Mouse (Mus musculus): ENCODE results near the gene Rpl19. TPM values are rescaled to one million over a fixed set of nuclear protein-coding genes. Genes with fewer than 3 reads are reported as not detected.

The Rpl19 gene
- polyA plus RNA-seq, 1 experiment from 2014 or later, result 863 TPM

DNA sequence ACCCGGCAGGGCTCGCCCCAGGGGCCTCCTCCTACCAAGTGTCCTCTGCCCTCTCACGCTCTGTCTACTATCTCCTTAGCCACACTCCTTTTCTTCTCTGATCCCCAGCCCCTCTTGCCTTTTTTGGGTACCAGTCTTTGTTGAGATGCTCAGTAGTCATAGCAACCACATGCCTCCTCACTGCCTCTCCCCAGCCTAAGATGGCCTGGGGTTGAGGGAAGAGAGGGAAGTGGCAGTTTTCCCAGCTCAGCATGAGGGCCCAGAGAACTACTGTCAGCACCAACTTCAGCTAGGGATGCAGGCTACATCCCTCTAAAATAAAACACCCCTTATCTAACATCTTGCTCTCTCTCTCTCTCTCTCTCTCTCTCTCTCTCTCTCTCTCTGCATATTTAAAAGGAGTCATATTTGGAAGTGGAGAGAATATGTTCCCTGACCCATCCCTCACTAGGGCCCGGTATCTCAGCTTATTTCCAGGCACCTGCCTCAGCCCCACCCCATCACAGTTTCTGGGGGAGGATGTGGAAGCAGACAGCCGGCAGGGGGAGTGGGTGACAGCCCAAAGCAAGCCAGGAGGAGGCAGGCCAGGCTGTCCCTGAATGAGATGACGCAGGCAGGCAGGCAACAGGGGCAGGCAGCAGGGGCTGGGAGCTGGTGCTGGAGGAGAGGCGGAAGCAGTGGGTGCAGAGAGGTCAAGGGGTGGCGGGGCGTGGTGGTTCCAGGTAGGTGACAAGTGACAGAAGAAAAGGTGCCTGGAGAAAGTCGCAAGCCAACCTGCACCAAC, 7.5 kb upstream of the Rpl19 start:
- WGBS, result 42% methylated on average over 10 of the region's 10 CpGs
- H3K4me1 ChIP-seq (replicated peaks; ENCODE audit: control insufficient read depth, insufficient read depth), result no peaks in the 10 kb centered on the region
- TF ChIP-seq CTCF (IDR thresholded peaks at IDR 0.05; ENCODE audit: low read depth) (peak; percentile 74), EP300 (optimal IDR thresholded peaks at IDR 0.05) (no peak)
- H3K4me2 ChIP-seq (replicated peaks; ENCODE audit: low read depth), result no peak overlapping the region
- H3K9ac ChIP-seq (ENCODE audit: low read length), result no peak overlapping the region
- H3K36me3 ChIP-seq (ENCODE audit: control insufficient read depth, insufficient read depth, low read length), result no peaks in the 10 kb centered on the region
- no peaks in the 10 kb centered on the region for H3K9me3 ChIP-seq (ENCODE audit: control insufficient read depth, low read length)
- H3K4me3 ChIP-seq (ENCODE audit: low read depth, low read length), result no peak overlapping the region
- DNase-seq (ENCODE audit: low spot score) (peak; percentile 73), ATAC-seq (ENCODE audit: low FRiP score, low TSS enrichment) (peak; percentile 32; the same call in 1 of the 2 replicates)
- H3K27ac ChIP-seq (replicated peaks), result no peak overlapping the region
- no peaks in the 10 kb centered on the region for H3K27me3 ChIP-seq (ENCODE audit: control insufficient read depth, insufficient read depth, low read length)

DNA sequence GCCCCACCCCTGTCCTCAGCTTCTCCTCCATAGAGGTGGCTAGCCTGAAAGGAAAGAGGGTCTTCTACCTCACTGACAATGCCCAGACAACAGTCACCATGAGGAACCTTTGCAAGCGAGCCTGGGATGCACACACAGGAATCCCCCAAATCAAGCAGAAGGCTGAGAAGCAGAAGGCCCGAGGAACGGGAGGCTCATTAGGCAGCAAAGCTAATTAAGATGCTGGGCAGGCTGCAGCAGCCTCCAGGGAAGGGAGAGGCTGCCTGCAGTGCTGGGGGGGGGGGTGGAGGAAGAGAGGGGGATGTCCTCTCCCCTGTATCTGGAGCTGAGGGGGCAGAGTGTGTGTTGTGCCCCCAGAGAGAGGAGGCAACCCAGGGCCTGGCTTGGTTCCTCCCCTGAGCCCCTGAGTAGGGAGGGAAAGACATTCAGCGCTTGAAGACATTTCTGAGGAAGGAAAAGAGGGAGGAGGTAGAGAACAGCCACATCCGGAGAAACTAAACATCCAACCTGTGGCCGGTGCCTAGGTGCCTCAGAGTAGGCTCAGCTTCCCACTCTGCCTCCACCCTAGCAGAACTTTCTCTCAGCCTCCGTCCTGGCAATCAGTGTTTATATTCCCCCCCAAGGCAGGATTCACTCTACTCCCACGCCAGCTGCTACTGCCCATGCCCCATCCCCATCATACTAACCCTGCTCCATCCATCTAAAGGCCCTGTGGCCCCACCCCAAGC, 6.5 kb upstream of the Rpl19 start:
- Histone ChIP-seq H3K27me3 (ENCODE audit: control insufficient read depth, insufficient read depth, low read length) (no peaks in the 10 kb centered on the region), H3K27ac (replicated peaks) (no peak overlapping the region), H3K9ac (ENCODE audit: low read length) (no peak overlapping the region), H3K4me1 (replicated peaks; ENCODE audit: control insufficient read depth, insufficient read depth) (no peaks in the 10 kb centered on the region), H3K4me3 (ENCODE audit: low read depth, low read length) (no peak overlapping the region), H3K9me3 (ENCODE audit: control insufficient read depth, low read length) (no peaks in the 10 kb centered on the region), H3K36me3 (ENCODE audit: control insufficient read depth, insufficient read depth, low read length) (no peaks in the 10 kb centered on the region), H3K4me2 (replicated peaks; ENCODE audit: low read depth) (no peak overlapping the region)
- DNase-seq (ENCODE audit: low spot score) (no peak), ATAC-seq (ENCODE audit: low FRiP score, low TSS enrichment) (no peak)
- 55% methylated on average over 8 of the region's 8 CpGs for WGBS
- TF ChIP-seq CTCF (IDR thresholded peaks at IDR 0.05; ENCODE audit: low read depth), result no peak

DNA sequence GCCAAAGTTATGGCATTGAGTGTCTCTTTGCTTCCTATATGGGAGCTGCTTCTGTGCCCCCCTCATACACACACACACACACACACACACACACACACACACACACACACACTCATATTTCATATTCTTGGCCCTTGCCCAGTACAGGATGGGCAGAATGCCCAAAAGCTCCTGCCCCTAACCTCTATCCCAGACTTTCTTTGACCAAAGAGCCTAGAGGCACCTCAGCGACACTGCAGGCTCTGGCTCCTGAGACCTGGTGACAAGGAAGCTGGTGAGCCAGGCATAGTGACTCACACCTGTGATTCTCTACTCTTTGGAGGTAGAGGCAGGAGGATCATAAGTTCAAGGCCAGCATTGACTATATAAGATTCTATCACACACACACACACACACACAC, 5.8 kb upstream of the Rpl19 start:
- no peak overlapping the region for H3K27ac ChIP-seq (replicated peaks)
- DNase-seq (ENCODE audit: low spot score), result peak; percentile 44
- no peaks in the 10 kb centered on the region for H3K4me1 ChIP-seq (replicated peaks; ENCODE audit: control insufficient read depth, insufficient read depth)
- peak; percentile 24 for TF ChIP-seq CTCF (IDR thresholded peaks at IDR 0.05; ENCODE audit: low read depth)
- no peak for TF ChIP-seq EP300 (optimal IDR thresholded peaks at IDR 0.05)
- peak; percentile 43; the same call in 1 of the 2 replicates for ATAC-seq (ENCODE audit: low FRiP score, low TSS enrichment)
- WGBS, result 27% methylated on average over 1 of the region's 1 CpGs
- H3K9ac ChIP-seq (ENCODE audit: low read length), result no peak overlapping the region
- no peak overlapping the region for H3K4me2 ChIP-seq (replicated peaks; ENCODE audit: low read depth)
- H3K9me3 ChIP-seq (ENCODE audit: control insufficient read depth, low read length), result no peaks in the 10 kb centered on the region
- no peak overlapping the region for H3K4me3 ChIP-seq (ENCODE audit: low read depth, low read length)
- no peaks in the 10 kb centered on the region for H3K36me3 ChIP-seq (ENCODE audit: control insufficient read depth, insufficient read depth, low read length)
- no peaks in the 10 kb centered on the region for H3K27me3 ChIP-seq (ENCODE audit: control insufficient read depth, insufficient read depth, low read length)

DNA sequence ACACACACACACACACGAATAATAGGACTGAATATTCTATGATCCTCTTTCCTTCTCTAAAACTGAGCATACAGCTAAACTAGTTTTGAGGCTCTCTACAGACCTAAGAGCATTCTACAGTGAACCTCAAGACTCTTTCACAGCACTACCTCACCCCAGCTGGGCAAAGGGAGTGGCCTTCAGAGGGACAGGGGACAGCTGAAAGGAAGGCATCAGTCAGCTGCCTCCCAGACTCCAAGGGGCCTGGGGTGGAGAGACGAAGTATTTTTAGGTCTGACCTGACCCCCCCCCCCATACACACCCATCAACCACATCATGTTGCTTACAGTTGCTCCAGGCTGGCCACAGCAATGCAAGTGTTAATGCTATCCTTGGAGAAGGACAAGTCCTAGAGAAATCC, 5.4 kb upstream of the Rpl19 start:
- H3K27me3 ChIP-seq (ENCODE audit: control insufficient read depth, insufficient read depth, low read length), result no peaks in the 10 kb centered on the region
- peak overlapping the region; percentile 64 for H3K4me3 ChIP-seq (ENCODE audit: low read depth, low read length)
- 52% methylated on average over 2 of the region's 2 CpGs for WGBS
- H3K4me1 ChIP-seq (replicated peaks; ENCODE audit: control insufficient read depth, insufficient read depth), result no peaks in the 10 kb centered on the region
- ATAC-seq (ENCODE audit: low FRiP score, low TSS enrichment) (no peak), DNase-seq (ENCODE audit: low spot score) (no peak)
- no peak overlapping the region for H3K27ac ChIP-seq (replicated peaks)
- H3K4me2 ChIP-seq (replicated peaks; ENCODE audit: low read depth), result peak overlapping the region; percentile 95
- no peaks in the 10 kb centered on the region for H3K9me3 ChIP-seq (ENCODE audit: control insufficient read depth, low read length)
- TF ChIP-seq EP300 (optimal IDR thresholded peaks at IDR 0.05) (no peak), CTCF (IDR thresholded peaks at IDR 0.05; ENCODE audit: low read depth) (no peak)
- H3K9ac ChIP-seq (ENCODE audit: low read length), result no peak overlapping the region
- no peaks in the 10 kb centered on the region for H3K36me3 ChIP-seq (ENCODE audit: control insufficient read depth, insufficient read depth, low read length)

DNA sequence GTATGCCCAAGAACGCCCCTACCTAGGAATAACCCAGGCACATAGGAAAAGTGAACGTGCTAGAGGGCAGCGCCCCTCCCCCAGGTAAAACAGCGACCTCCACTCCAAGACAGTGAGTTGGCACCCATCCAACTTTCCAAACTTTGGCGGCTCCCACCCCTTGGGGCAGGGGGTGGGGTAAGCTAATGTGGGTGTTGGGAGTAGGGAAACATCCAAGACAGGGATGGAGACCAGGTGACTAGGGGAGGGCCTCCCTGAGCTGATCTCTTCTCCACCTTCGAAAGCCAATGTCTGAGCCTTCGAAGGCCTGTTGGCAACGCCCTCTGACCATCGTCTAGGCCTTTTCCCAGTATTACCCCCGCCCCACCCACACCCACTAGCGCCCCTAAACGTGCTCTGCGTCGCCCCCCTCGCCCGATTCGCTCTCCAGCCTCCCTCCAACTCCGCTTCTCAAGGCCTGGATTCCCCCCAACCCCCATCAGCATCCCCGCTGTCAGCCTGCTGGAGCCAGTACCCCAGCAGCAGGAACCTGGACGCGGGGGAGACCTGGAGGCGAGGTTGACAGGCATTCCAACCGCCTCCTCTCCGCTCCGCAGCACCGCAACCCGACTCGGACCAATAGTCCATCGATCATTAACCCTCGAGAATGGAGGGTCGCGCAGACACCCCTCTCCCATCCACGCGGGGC, 4.8 kb upstream of the Rpl19 start:
- no peaks in the 10 kb centered on the region for H3K9me3 ChIP-seq (ENCODE audit: control insufficient read depth, low read length)
- H3K27ac ChIP-seq (replicated peaks), result peak overlapping the region; percentile 88
- peak overlapping the region; percentile 95 for H3K4me2 ChIP-seq (replicated peaks; ENCODE audit: low read depth)
- H3K4me3 ChIP-seq (ENCODE audit: low read depth, low read length), result peak overlapping the region; percentile 64
- ATAC-seq (ENCODE audit: low FRiP score, low TSS enrichment) (peak; percentile 11; the same call in 1 of the 2 replicates), DNase-seq (ENCODE audit: low spot score) (peak; percentile 46)
- H3K27me3 ChIP-seq (ENCODE audit: control insufficient read depth, insufficient read depth, low read length), result no peaks in the 10 kb centered on the region
- peak overlapping the region; percentile 76 for H3K9ac ChIP-seq (ENCODE audit: low read length)
- 3% methylated on average over 27 of the region's 34 CpGs for WGBS
- no peak for TF ChIP-seq CTCF (IDR thresholded peaks at IDR 0.05; ENCODE audit: low read depth)
- no peak for TF ChIP-seq EP300 (optimal IDR thresholded peaks at IDR 0.05)
- no peaks in the 10 kb centered on the region for H3K4me1 ChIP-seq (replicated peaks; ENCODE audit: control insufficient read depth, insufficient read depth)
- H3K36me3 ChIP-seq (ENCODE audit: control insufficient read depth, insufficient read depth, low read length), result no peaks in the 10 kb centered on the region
